Mouse (Mus musculus) cerebellum, adult 18-20 months (tissue): ENCODE measurements around the gene Lcn2.

Experiments used
- DNase-seq, 2 experiments: peaks; one replicate each; pipeline ENCODE4 v3.0.0; 2021

Lcn2 gene

GRCm38 (mm10) chr2:32412742-32413531 is 24.9 kb upstream of the Lcn2 start:
- DNase-seq: no peak

GRCm38 (mm10) chr2:32411407-32411806 is 23.4 kb upstream of the Lcn2 start:
- no peak for DNase-seq

DNA sequence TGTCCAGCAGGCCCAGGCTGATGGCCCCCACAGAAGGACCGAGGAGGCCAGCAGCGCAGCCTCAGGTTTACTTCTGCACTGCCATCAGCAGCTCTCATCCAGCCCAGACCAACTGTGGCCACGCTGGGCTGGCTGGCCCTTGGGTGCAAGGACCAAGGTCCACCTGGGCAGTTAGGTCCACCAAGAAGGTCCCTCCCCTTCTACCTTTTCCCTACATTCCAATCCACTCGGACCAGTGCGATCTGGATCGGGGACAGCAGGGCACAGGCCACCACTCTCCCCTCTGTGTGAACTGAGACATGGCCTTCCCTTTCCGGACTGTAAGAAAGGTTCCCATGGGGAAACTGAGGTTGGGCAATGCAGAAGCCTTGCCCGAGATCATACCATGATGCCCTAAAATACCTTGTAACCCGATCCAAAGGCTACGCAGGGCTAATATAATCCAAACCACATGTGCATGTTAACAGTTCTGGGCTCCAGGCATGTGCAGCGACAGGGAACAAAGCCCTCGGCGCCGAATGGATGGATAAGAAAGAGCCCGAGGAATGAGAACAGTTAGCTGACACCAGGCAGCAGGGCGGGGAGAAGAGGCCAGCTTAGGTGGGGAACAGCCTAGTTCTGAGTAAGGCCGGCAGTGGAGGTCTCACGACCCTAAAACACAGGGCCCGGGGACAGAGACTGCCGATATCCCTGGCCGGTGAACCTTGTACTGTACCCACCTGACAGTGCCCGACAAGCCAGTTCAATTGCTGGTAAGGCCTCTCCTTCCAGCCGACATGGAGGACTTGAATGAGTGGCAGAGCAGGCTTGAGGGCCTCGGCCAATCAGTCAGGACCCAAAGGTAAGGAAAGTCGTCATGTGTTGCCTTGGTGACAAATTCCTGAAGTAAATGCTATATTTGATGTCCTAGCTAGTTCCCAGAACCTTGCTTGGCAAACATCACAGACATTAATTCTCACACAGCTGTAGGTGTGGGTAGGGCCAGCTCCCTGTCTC is 20.7 kb upstream of the Lcn2 start:
- DNase-seq: no peak

- DNase-seq: no peak
These were observed 19.2 kb upstream of the Lcn2 start for GRCm38 (mm10) chr2:32407144-32407824.

GRCm38 (mm10) chr2:32404663-32405062 is 16.6 kb upstream of the Lcn2 start:
- DNase-seq: peak; percentile 96 to 98

DNA sequence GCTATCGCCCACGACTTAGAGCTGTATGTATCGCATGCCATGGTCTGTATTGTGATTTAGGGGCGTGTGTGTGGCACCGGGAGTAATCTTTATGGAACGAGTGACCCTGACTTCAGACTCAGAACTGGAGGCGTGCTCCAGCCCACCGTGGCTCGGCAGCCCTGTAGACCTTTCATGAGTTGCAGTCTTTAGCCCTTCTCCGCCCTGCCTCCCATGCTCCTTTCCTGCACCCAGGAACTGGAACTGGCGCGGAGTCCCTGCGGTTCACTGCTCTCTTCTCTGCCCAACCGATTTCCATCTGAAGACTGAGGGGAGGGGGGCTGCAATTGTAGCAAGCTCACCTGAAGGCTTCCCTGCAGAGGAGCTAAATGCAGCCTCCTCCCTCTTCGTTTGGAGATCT is 8.6 kb upstream of the Lcn2 start:
- DNase-seq: peak in 1 of 2 experiments; percentile 33

DNA sequence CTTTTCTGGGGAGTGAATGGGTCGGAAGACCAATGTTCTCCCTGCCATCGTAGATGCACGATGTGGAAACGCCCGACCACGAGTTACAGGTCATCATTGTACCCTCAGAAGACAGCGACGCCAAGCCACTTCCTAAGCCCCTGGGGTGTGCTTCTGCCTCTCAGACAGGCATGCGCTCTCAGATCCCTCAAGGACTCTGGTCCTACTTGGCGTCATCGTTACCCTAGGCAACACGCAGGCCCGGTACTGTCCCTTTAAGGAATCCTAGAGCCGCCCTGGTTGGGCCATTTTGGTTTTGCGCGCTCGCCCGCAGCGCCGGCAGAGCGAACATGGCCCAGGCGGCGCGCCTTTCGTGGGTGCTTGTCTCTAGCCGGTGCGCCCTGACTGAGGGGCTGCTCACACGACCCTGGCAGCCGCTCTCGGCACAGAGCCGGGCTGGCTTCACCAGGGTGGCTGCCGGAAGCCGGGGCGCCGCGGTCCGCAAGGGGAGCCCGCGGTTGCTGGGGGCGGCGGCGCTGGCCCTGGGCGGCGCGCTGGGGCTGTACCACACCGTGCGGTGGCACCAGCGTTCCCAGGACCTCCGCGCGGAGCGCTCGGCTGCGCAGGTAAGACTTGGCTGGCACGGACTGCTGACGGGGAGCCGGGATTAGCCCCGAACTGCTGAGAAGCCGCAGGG is 8.0 kb upstream of the Lcn2 start:
- DNase-seq: peak; percentile 90 to 93

DNA sequence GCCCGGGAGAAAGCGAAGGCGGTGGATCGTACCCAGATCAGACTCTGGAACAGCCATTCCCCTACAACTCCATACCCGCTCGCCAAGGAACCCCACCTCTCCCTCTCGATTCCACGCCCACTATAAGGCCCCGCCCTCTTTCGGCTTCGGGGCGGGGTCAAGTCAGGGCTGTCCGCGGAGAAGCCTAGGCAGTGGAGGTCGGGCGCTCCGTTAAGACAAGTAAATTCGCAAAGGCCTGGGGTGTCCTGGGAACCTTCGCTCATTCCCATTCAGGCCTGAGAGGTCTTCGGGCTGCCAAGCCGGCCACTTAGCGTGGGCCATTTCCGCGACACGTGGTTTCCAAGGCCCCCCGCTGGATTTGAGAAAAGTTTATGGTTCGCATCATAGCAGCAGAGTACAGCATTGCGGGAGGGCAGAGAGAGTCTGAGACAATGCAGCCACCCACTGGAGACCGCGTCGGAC is 7.5 kb upstream of the Lcn2 start, which contains the start of gene Ptges2:
Gene Ptges2, plus strand, starts transcription at position 413 of the 462 bp plus-strand sequence.
- peak; percentile 86 to 91 for DNase-seq

DNA sequence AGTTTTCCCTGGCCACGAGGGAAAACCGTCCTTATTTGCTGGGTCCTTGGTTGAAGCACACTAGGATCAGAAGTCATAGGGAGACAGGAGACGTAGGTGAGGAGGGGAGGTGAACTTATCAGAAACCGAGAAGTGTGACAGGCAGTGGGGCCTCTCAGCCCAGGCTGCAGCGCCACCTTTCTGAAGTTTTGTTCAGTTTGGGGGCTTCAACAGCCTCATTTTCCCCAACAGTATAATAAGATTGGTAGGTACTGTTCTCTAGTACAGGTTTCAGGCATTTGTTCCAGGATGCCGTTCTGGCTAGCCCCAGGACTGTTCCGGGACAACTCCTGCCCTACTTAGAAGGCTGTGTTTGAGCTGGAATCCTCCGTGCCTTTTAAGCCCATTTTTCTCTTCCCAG is 6.9 kb upstream of the Lcn2 start:
- DNase-seq: peak in 1 of 2 experiments; percentile 32

DNA sequence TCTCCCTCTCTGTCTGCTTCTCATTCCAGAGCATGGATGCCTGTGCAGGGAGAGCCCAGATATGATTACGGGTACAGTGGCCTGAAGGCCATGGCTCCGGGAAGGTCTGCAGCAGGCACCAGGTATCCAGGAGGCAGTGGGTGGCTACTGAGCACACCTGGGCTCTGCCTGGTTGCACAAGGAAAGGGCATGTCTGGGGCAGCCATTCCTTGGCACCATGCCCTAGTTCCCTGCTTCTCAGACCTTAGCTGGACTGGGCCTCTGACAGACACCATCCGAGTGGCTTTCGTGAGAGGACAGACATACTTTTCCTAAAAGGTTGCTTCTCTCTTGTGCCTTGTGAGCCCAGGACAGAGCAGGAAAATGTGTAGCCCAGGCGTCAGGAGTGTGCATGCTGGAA is 4.0 kb upstream of the Lcn2 start:
- DNase-seq: no peak

GRCm38 (mm10) chr2:32390871-32391270 is 2.8 kb upstream of the Lcn2 start:
- no peak for DNase-seq

DNA sequence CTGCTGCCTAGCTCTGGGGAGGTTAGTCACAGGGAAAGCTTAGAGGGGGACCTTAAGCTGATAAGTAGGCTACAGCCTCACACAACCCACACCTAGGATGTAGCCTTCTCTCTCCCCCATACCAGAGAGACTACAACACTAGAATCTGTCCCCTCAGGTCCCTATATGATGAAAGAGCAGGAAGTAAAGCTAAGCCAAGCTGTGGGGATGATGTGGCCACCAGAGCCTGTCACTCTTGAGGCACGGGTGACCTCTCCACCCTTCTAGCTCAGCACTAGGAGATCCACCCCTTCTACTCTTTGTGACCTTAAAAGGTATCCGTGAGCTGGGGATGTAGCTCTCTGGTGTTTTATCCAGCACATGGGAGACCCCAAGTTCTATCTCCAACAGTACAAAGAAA is 1.1 kb upstream of the Lcn2 start:
- DNase-seq: no peak

DNA sequence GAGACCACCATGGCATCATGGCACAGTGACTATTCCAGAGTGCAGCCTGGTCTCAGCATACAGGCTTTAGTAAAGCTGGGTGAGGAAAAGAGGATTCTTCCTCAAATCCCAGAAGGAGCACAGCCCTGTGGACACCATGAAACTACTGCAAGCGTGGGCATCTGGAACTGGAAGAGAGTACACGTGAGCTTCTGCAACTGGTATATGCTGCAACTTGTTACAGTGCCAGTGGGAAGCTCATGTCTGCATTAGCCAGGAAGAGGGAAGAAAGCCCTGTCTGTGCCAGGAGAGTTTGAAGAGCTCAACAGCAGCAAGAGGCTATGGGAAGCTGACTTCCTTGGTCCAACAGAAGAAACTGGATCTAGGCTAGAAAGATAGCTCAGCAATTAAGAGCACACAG is 5.4 kb downstream of the Lcn2 start:
- DNase-seq: no peak

DNA sequence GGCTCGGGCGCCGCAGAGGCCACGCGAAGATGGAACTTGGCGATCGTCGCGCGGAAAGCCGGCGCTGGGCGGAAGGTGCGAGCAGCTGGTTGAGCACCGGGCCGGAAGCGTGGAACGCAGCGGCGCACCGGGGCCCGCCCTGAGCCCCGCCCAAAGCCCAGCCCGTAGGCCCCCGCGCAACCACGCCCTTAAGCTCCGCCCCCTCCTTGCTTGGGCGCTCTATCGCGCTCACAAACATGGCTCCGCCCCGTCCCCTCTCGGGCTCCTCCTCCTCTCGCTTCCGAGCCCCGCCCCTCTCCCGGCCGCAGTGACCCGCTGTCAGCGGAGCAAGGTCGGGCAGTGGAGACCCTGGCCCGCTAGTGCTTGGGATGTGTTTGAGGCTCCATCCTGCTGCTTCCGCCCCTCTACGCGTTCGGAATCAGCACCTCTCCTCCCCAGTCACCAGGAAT is 6.3 kb downstream of the Lcn2 start, which contains the start of gene 1110008P14Rik:
Gene 1110008P14Rik, minus strand, starts transcription at position 164 of the 449 bp plus-strand sequence.
- DNase-seq: peak; percentile 97

DNA sequence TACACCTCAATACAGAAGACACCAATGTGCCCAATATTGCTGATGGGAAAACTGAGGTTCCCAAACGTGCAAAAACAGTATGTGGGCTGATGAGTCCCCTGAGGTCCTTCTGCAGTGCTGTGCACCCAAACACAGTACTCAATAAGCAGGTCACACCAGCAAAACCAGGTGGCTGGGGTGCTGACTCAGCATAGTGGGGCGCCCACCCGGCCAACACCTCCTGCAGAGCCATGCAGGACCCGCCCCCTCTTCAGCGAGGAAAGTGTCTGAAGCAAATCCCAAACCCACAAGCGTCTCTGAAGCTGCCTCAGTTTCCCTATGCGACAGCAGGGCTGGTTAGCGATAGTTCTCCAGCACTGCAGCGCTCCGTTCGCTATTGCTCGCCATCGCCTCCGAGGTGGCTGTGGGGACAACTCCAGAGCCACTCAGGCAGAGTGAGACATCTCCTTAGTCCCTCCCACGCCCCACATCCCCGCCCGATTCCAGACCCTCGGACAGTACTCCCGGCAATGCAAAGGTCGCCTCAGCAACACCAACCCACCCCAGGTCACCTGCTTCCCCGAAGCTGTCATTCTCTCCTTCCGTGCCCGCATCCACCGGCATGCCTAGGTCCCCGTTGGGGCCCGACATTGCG is 6.8 kb downstream of the Lcn2 start:
- no peak for DNase-seq

DNA sequence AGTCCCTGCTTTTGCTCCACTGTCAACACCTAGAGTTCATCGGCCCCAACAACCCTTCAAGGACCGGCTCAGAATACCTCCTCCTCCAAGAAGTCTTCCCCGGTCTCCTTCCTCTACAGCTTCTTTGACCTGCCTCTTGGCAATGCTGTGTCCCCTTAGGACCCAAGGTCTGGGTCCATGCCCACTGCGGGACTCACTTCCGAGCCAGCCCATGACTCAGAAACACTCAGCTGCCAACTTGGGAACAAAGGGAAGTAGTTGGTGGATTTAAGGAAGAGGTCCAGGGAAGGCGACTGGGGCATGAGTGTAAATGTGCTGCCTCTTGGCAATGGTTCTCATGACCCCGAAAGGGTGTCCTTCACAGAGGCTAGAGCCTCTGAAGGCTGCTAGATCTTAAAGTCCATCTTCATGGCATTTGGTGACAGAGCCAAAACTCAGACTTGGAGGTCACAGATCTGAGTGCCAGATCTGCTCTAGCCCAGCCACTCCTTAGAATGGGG is 8.0 kb downstream of the Lcn2 start:
- DNase-seq: no peak

DNA sequence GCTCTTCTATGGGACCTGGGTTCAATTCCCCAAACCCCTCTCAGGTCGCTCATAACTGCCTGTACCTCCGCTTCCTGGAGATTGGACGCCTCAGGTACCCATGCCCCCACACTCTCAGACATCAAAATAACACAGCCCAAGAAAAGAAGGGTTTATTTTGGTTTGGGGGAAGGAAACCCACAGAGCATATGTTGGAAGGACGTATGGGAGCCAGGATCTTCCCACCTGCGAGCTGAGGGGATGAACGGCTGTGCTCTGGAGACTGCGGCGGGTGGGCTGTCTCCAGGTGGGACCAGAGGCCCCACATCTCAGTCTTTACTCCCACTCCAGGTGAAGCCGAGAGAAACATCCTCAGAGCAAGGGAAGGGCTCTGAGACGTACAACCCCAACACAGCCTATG is 11.1 kb downstream of the Lcn2 start:
- DNase-seq: no peak

DNA sequence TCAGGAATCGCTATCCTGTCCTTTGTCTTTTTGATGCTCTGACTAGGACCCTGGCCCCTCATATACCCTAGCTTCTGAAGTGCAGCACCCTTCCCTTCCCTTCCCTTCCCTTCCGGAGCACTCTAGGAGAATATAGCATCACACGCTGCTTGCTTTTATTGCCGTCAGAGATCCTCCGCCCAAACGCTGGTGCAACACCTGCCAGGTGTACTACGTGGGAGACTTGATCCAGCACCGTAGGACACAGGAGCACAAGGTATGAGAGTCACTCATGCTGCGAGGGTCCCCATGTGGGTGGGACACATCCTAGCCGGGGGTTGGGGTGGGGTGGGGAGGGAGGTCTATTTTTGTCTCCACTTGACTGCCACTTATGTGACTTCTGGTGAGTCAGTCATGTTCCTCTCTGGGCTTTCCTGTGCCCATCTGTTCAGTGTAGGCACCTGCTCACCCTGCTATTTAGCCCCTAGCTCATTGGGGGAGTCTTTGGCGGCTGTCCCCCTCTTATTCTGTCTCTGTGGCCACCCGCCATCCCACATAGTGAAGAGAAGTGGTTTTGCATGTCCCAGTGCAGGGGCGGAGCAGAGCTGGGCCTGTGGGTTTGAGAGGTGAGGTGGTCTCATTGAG is 12.6 kb downstream of the Lcn2 start:
- DNase-seq: no peak

DNA sequence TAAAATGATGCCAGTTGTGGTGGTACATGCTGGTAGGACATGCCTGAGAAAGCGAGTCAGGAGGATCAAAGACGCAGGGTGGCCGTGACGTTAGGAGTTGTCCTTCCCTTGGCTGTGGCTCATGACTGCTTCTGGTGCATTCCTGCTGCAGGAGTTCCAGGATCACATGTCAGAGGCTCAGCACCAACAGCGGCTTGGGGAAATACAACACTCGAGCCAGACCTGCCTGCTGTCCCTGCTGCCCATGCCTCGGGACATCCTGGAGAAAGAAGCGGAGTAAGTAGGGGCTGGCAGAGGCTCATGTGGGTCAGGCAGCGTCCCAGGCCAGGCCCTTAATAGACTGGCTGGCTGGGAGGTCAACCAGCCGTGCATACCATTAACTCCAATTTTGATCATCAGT is 13.9 kb downstream of the Lcn2 start:
- DNase-seq: no peak

DNA sequence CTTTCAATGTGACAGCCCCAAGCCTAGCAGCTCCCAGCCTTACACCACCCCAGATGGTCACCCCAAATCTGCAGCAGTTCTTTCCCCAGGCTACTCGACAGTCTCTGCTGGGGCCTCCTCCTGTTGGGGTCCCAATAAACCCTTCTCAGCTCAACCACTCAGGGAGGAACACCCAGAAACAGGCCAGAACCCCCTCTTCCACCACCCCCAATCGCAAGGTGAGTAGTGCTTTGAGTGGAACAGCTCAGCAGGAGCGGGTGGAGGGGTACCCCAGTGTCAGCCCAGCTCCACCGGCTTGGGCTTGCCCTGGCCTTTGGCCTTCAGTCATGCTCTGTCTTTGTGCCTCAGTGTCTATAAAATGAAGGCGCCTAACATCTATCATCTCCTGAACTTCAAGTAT is 20.7 kb downstream of the Lcn2 start:
- no peak for DNase-seq

DNA sequence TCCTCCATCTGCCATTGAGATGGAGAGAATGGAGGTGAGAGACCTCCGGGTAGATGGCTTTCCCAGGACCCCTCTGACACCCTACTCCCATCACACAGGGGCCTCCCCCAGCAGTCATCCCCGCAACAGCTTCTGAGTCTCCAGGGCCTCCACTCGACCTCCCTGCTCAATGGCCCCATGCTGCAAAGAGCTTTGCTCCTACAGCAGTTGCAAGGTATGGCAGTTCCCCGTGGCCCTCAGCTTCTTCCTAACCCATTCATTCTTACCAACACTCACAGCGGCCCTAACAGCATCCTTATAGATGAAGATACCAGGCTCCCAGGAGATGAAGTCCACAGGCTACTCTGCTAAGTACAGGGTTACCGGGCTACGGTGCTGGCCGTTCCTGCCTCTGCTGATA is 23.9 kb downstream of the Lcn2 start:
- no peak for DNase-seq
